Mouse (Mus musculus) 3134 (cell line): ENCODE measurements around the gene Ankrd11.

Source experiments
- DNase-seq: peaks from one replicate; pipeline ENCODE4 v3.0.0-alpha.2; 2011; ENCODE audit warnings: low spot score; ENCODE audit not compliant: insufficient read length; ENCODE audit errors: extremely low read depth

The Ankrd11 gene

GRCm38 (mm10) chr8:122901892-122902515 lies 140.1 kb downstream of the Ankrd11 start:
- no peak for DNase-seq

- DNase-seq, result no peak
These were observed 140.6 kb downstream of the Ankrd11 start for GRCm38 (mm10) chr8:122901476-122901875.

- no peak for DNase-seq
These were observed 143.0 kb downstream of the Ankrd11 start for GRCm38 (mm10) chr8:122899085-122899484.

- no peak for DNase-seq
These were observed 143.6 kb downstream of the Ankrd11 start for GRCm38 (mm10) chr8:122898473-122898872.

- no peak for DNase-seq
These were observed 144.1 kb downstream of the Ankrd11 start for GRCm38 (mm10) chr8:122898018-122898417.

GRCm38 (mm10) chr8:122897200-122897599 lies 144.9 kb downstream of the Ankrd11 start:
- DNase-seq, result no peak

- DNase-seq, result no peak
These were observed 145.8 kb downstream of the Ankrd11 start for GRCm38 (mm10) chr8:122896317-122896716.

- no peak for DNase-seq
These were observed 148.6 kb downstream of the Ankrd11 start for GRCm38 (mm10) chr8:122893451-122893850.

- no peak for DNase-seq
These were observed 150.6 kb downstream of the Ankrd11 start for GRCm38 (mm10) chr8:122891440-122891839.

GRCm38 (mm10) chr8:122883671-122884070 lies 158.4 kb downstream of the Ankrd11 start:
- DNase-seq, result no peak

- no peak for DNase-seq
These were observed 161.8 kb downstream of the Ankrd11 start for GRCm38 (mm10) chr8:122880302-122880701.

GRCm38 (mm10) chr8:122878231-122878630 lies 163.8 kb downstream of the Ankrd11 start:
- DNase-seq, result no peak

GRCm38 (mm10) chr8:122875186-122875585 lies 166.9 kb downstream of the Ankrd11 start:
- no peak for DNase-seq

- no peak for DNase-seq
These were observed 168.9 kb downstream of the Ankrd11 start for GRCm38 (mm10) chr8:122873171-122873570.

GRCm38 (mm10) chr8:122871663-122872062 lies 170.4 kb downstream of the Ankrd11 start:
- no peak for DNase-seq

GRCm38 (mm10) chr8:122870377-122870863 lies 171.7 kb downstream of the Ankrd11 start:
- no peak for DNase-seq

GRCm38 (mm10) chr8:122867982-122868381 lies 174.1 kb downstream of the Ankrd11 start:
- DNase-seq, result no peak

GRCm38 (mm10) chr8:122866231-122866630 lies 175.8 kb downstream of the Ankrd11 start:
- no peak for DNase-seq

GRCm38 (mm10) chr8:122865441-122865840 lies 176.6 kb downstream of the Ankrd11 start:
- DNase-seq, result no peak

- DNase-seq, result no peak
These were observed 177.4 kb downstream of the Ankrd11 start for GRCm38 (mm10) chr8:122864719-122865129.

- no peak for DNase-seq
These were observed 182.2 kb downstream of the Ankrd11 start for GRCm38 (mm10) chr8:122859843-122860242.

GRCm38 (mm10) chr8:122856288-122856687 lies 185.8 kb downstream of the Ankrd11 start:
- no peak for DNase-seq

- no peak for DNase-seq
These were observed 187.0 kb downstream of the Ankrd11 start for GRCm38 (mm10) chr8:122855123-122855522.
